Mouse (Mus musculus): ENCODE measurements around the gene Hdac4. TPM values are rescaled to one million over a fixed set of nuclear protein-coding genes. Genes with fewer than 3 reads are reported as not detected.

Gene Hdac4
- polyA plus RNA-seq, 1 experiment from 2014 or later: 11.3 TPM

GRCm38 (mm10) chr1:92179489-92180006 is 16.0 kb downstream of the Hdac4 start:
- ATAC-seq: no peak
- peaks cover 16% of the 10 kb centered on the region for H3K4me1 ChIP-seq (ENCODE audit: control insufficient read depth, insufficient read depth, low read length)
- WGBS: 1% methylated on average over 54 of the region's 61 CpGs

GRCm38 (mm10) chr1:92179070-92179469 is 16.4 kb downstream of the Hdac4 start:
- Histone ChIP-seq H3K27me3 (replicated peaks; ENCODE audit: control insufficient read depth, insufficient read depth, low read length) (no peaks in the 10 kb centered on the region), H3K9me3 (ENCODE audit: control insufficient read depth, low read length) (no peaks in the 10 kb centered on the region), H3K36me3 (ENCODE audit: control insufficient read depth, insufficient read depth, low read length) (no peaks in the 10 kb centered on the region), H3K4me2 (ENCODE audit: low read depth, low read length) (peak overlapping the region; percentile 65), H3K4me3 (ENCODE audit: low read length) (peak overlapping the region; percentile 89), H3K4me1 (ENCODE audit: control insufficient read depth, insufficient read depth, low read length) (peaks cover 19% of the 10 kb centered on the region), H3K27ac (ENCODE audit: low read length) (peak overlapping the region; percentile 91), H3K9ac (ENCODE audit: low read depth, low read length) (peak overlapping the region; percentile 87)
- 13% methylated on average over 11 of the region's 11 CpGs for WGBS
- ATAC-seq: no peak

More at GRCm38 (mm10) chr1:92179489-92180006, 16.0 kb downstream of the Hdac4 start:
- peak overlapping the region; percentile 87 for H3K9ac ChIP-seq (ENCODE audit: low read depth, low read length)
- H3K9me3 ChIP-seq (ENCODE audit: control insufficient read depth, low read length): no peaks in the 10 kb centered on the region
- peak overlapping the region; percentile 89 for H3K4me3 ChIP-seq (ENCODE audit: low read length)
- H3K27me3 ChIP-seq (replicated peaks; ENCODE audit: control insufficient read depth, insufficient read depth, low read length): no peaks in the 10 kb centered on the region
- H3K4me2 ChIP-seq (ENCODE audit: low read depth, low read length): peak overlapping the region; percentile 65
- no peaks in the 10 kb centered on the region for H3K36me3 ChIP-seq (ENCODE audit: control insufficient read depth, insufficient read depth, low read length)
- H3K27ac ChIP-seq (ENCODE audit: low read length): peak overlapping the region; percentile 91

- Histone ChIP-seq H3K27me3 (replicated peaks; ENCODE audit: control insufficient read depth, insufficient read depth, low read length) (no peaks in the 10 kb centered on the region), H3K27ac (ENCODE audit: low read length) (no peak overlapping the region), H3K4me3 (ENCODE audit: low read length) (no peak overlapping the region; the same call in 1 of the 2 replicates), H3K4me2 (ENCODE audit: low read depth, low read length) (peak overlapping the region; percentile 65), H3K9ac (ENCODE audit: low read depth, low read length) (peak overlapping the region; percentile 26; the same call in 1 of the 2 replicates), H3K9me3 (ENCODE audit: control insufficient read depth, low read length) (no peaks in the 10 kb centered on the region), H3K36me3 (ENCODE audit: control insufficient read depth, insufficient read depth, low read length) (no peaks in the 10 kb centered on the region), H3K4me1 (ENCODE audit: control insufficient read depth, insufficient read depth, low read length) (peaks cover 27% of the 10 kb centered on the region)
- 50% methylated on average over 10 of the region's 10 CpGs for WGBS
- no peak for ATAC-seq
These were observed 17.2 kb downstream of the Hdac4 start for GRCm38 (mm10) chr1:92178021-92178895.

- no peak for ATAC-seq
- H3K9ac ChIP-seq (ENCODE audit: low read depth, low read length): no peak overlapping the region
- H3K4me2 ChIP-seq (ENCODE audit: low read depth, low read length): no peak overlapping the region
- no peaks in the 10 kb centered on the region for H3K27me3 ChIP-seq (replicated peaks; ENCODE audit: control insufficient read depth, insufficient read depth, low read length)
- H3K36me3 ChIP-seq (ENCODE audit: control insufficient read depth, insufficient read depth, low read length): no peaks in the 10 kb centered on the region
- 67% methylated on average over 5 of the region's 5 CpGs for WGBS
- H3K27ac ChIP-seq (ENCODE audit: low read length): no peak overlapping the region
- H3K4me3 ChIP-seq (ENCODE audit: low read length): no peak overlapping the region
- H3K9me3 ChIP-seq (ENCODE audit: control insufficient read depth, low read length): no peaks in the 10 kb centered on the region
- peaks cover 27% of the 10 kb centered on the region for H3K4me1 ChIP-seq (ENCODE audit: control insufficient read depth, insufficient read depth, low read length)
These were observed 17.9 kb downstream of the Hdac4 start for GRCm38 (mm10) chr1:92177599-92177998.

GRCm38 (mm10) chr1:92177196-92177595 is 18.3 kb downstream of the Hdac4 start:
- no peaks in the 10 kb centered on the region for H3K9me3 ChIP-seq (ENCODE audit: control insufficient read depth, low read length)
- 69% methylated on average over 3 of the region's 3 CpGs for WGBS
- peaks cover 27% of the 10 kb centered on the region for H3K4me1 ChIP-seq (ENCODE audit: control insufficient read depth, insufficient read depth, low read length)
- no peak overlapping the region for H3K4me3 ChIP-seq (ENCODE audit: low read length)
- no peaks in the 10 kb centered on the region for H3K27me3 ChIP-seq (replicated peaks; ENCODE audit: control insufficient read depth, insufficient read depth, low read length)
- H3K4me2 ChIP-seq (ENCODE audit: low read depth, low read length): no peak overlapping the region
- H3K36me3 ChIP-seq (ENCODE audit: control insufficient read depth, insufficient read depth, low read length): no peaks in the 10 kb centered on the region
- H3K27ac ChIP-seq (ENCODE audit: low read length): no peak overlapping the region
- H3K9ac ChIP-seq (ENCODE audit: low read depth, low read length): no peak overlapping the region
- ATAC-seq: no peak

- Histone ChIP-seq H3K9me3 (ENCODE audit: control insufficient read depth, low read length) (no peaks in the 10 kb centered on the region), H3K9ac (ENCODE audit: low read depth, low read length) (no peak overlapping the region), H3K36me3 (ENCODE audit: control insufficient read depth, insufficient read depth, low read length) (no peaks in the 10 kb centered on the region), H3K27me3 (replicated peaks; ENCODE audit: control insufficient read depth, insufficient read depth, low read length) (no peaks in the 10 kb centered on the region), H3K4me3 (ENCODE audit: low read length) (no peak overlapping the region), H3K4me1 (ENCODE audit: control insufficient read depth, insufficient read depth, low read length) (peaks cover 27% of the 10 kb centered on the region), H3K27ac (ENCODE audit: low read length) (no peak overlapping the region), H3K4me2 (ENCODE audit: low read depth, low read length) (no peak overlapping the region)
- WGBS: 80% methylated on average over 6 of the region's 6 CpGs
- ATAC-seq: no peak
These were observed 20.2 kb downstream of the Hdac4 start for GRCm38 (mm10) chr1:92175266-92175665.

GRCm38 (mm10) chr1:92174898-92175255 is 20.6 kb downstream of the Hdac4 start:
- H3K36me3 ChIP-seq (ENCODE audit: control insufficient read depth, insufficient read depth, low read length): no peaks in the 10 kb centered on the region
- ATAC-seq: no peak

GRCm38 (mm10) chr1:92174251-92174897 is 21.1 kb downstream of the Hdac4 start:
- Histone ChIP-seq H3K9ac (ENCODE audit: low read depth, low read length) (no peak overlapping the region), H3K4me2 (ENCODE audit: low read depth, low read length) (no peak overlapping the region), H3K4me1 (ENCODE audit: control insufficient read depth, insufficient read depth, low read length) (peaks cover 27% of the 10 kb centered on the region), H3K27ac (ENCODE audit: low read length) (no peak overlapping the region), H3K9me3 (ENCODE audit: control insufficient read depth, low read length) (no peaks in the 10 kb centered on the region), H3K27me3 (replicated peaks; ENCODE audit: control insufficient read depth, insufficient read depth, low read length) (no peaks in the 10 kb centered on the region), H3K36me3 (ENCODE audit: control insufficient read depth, insufficient read depth, low read length) (no peaks in the 10 kb centered on the region), H3K4me3 (ENCODE audit: low read length) (no peak overlapping the region)
- 16% methylated on average over 3 of the region's 3 CpGs for WGBS
- no peak for ATAC-seq

More at GRCm38 (mm10) chr1:92174898-92175255, 20.6 kb downstream of the Hdac4 start:
- Histone ChIP-seq H3K9ac (ENCODE audit: low read depth, low read length) (no peak overlapping the region), H3K9me3 (ENCODE audit: control insufficient read depth, low read length) (no peaks in the 10 kb centered on the region), H3K27me3 (replicated peaks; ENCODE audit: control insufficient read depth, insufficient read depth, low read length) (no peaks in the 10 kb centered on the region), H3K4me2 (ENCODE audit: low read depth, low read length) (no peak overlapping the region), H3K4me3 (ENCODE audit: low read length) (no peak overlapping the region), H3K4me1 (ENCODE audit: control insufficient read depth, insufficient read depth, low read length) (peaks cover 27% of the 10 kb centered on the region), H3K27ac (ENCODE audit: low read length) (no peak overlapping the region)
- WGBS: 50% methylated on average over 5 of the region's 5 CpGs

- Histone ChIP-seq H3K27ac (ENCODE audit: low read length) (no peak overlapping the region), H3K9ac (ENCODE audit: low read depth, low read length) (no peak overlapping the region), H3K27me3 (replicated peaks; ENCODE audit: control insufficient read depth, insufficient read depth, low read length) (no peaks in the 10 kb centered on the region), H3K4me1 (ENCODE audit: control insufficient read depth, insufficient read depth, low read length) (peaks cover 25% of the 10 kb centered on the region), H3K9me3 (ENCODE audit: control insufficient read depth, low read length) (no peaks in the 10 kb centered on the region), H3K4me2 (ENCODE audit: low read depth, low read length) (no peak overlapping the region), H3K36me3 (ENCODE audit: control insufficient read depth, insufficient read depth, low read length) (no peaks in the 10 kb centered on the region), H3K4me3 (ENCODE audit: low read length) (no peak overlapping the region)
- ATAC-seq: no peak
- WGBS: 89% methylated on average over 5 of the region's 5 CpGs
These were observed 24.8 kb downstream of the Hdac4 start for GRCm38 (mm10) chr1:92170616-92171235.

All from intestine, embryonic 16.5 days (tissue).